Mouse (Mus musculus) heart, postnatal 25 days (tissue): ENCODE measurements around the gene Nid2. TPM values are rescaled to one million over a fixed set of nuclear protein-coding genes. Genes with fewer than 3 reads are reported as not detected.
A peak's percentile ranks its signal among the peaks of the same experiment; 100 is the strongest.

ENCODE experiments used
- DNase-seq: peaks from one replicate; pipeline ENCODE4 v3.0.0; 2022; ENCODE audit warnings: low spot score
- intact Hi-C: fragments of 180-260 bp; cut with DNase I; formaldehyde crosslinking; loops from one replicate; pipeline ENCODE4 v1.15.1; 2025
- total RNA-seq, 2 experiments: library from RNA; stranded (reverse); gene quantifications; 2 replicates each; pipeline ENCODE4 v1.2.3; 2021

The Nid2 gene
- total RNA-seq, 2 experiments from 2014 or later: 46.4 to 53.2 TPM

DNA sequence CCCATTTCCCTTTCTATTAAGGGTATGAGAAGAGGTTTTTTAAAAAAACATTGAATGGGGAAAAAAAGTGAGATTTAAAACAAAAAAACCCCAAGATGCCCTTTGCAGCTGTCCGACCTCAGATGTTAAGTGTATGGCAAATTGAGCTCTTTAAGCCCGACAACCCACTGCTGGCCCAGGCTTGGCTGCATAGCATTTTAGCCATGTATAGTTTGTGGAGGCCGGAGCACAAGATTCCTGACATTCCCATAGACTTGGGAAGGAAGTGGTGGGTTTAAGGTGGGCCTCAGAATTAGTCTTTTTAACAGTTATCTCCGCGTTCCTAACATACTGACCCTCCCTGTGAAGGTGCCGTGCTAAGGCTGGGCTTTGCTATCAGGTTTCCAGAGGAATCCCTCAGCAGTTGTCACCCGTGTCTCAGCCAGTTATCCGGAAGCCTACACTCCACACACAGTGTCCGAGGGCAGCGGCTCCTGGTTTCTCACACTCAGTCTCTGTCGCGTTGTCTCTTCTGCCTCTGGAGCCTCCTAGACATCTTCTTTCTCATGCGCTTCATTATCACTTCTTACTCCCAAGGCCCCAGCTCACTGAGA lies 23.1 kb downstream of the Nid2 start:
- intact Hi-C loops: no loop called here
- no peak for DNase-seq

DNA sequence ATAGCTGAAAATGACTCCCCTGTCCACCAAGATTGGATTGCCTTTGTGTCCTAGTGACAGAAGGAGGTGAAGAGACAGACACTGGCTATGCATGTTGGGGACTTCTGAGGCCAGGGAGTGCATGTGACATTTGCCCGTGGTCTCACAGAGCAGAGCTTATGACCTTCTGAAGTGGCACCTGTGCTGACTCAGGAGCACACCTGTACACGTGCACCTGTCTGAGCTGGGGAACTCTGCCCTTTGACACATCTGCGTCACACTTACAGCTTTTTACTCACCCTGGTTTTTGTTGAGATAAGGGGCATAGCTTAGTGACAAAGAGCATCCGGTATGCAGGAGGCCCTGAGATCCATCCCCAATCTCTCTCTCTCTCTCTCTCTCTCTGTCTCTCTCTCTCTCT lies 24.4 kb downstream of the Nid2 start:
- DNase-seq: no peak
- intact Hi-C loops: no loop called here

DNA sequence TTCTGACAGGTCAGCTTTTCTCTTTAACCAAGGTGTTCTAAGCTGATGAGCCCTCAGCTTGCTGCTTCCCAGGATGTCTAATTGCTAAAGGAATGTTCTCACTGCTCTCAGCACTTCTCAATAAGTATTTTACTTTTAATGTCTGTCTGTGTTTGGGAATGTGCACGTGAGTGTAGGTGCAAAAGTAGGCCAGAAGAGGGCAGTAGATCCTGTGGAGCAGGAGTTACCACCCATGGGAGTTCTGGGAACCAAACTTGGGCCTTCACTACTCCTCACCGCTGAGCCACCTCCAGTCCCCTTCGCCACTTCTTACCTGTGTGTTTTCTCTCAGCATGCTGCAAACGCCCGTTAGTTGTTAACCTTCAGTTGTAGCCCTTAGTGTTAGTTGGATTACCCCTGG lies 25.1 kb downstream of the Nid2 start:
- no peak for DNase-seq
- intact Hi-C loops: no loop called here

DNA sequence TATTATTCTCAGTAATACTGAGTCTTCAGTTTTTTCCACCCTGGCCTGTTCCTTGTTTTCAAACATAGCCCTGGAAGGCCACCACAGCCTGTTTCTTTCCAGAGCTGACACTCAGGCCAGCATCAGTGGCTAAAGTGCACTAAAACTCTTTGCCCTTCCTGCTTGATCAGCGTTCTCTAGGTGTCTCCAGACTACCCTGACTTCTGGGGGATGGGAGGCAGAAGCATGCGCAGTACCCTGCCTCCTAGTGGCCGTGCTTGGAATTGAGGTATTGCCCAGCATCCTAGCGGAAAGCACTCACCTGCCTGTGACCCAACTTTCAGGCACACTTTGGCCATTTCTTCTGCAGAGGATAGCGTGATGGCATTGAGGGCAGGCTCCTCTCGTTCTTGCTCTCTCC lies 25.8 kb downstream of the Nid2 start:
- DNase-seq: no peak
- intact Hi-C loops: loop anchor here (1.0 kb wide), 1 partner anchor 71 kb away; no protein-coding TSS in a partner anchor

DNA sequence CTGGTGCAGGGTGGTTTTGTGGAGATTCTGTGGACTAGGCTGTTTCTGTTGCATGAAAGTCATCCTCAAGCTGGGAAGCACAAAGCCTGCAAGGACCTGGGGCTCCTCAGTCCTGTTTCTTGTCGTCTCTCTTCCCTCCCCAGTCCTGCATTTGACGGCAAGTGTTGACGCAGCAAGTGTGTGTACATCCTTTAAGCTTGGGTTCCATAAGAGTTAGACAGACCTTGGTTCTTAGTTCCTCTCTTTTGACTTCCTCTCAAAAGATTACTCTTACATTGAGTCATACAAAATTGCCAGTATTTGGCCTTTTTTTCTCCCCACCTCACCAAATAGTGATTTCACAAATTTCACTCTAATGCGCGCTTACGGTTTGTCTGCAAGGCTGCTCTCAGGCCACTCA lies 26.3 kb downstream of the Nid2 start:
- intact Hi-C loops: loop anchor here (1.0 kb wide), 1 partner anchor 71 kb away; no protein-coding TSS in a partner anchor

DNA sequence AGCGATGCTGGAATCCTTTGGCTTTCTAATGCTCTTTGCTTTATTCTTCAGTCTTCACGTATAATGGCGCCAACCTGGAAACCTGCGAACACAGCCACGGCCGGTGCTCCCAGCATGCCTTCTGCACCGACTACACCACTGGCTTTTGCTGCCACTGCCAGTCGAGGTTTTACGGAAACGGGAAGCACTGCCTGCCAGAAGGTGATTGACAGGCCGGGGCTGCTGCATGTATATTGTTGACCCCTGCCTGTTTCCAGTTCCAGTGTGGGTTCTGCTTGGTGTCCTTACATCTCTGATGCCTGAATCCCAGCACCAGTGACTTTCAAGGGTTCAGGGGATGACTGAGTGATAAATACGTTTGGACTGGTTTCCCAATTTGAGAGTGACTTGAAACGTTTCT lies 26.9 kb downstream of the Nid2 start:
- intact Hi-C loops: loop anchor here (1.0 kb wide), 1 partner anchor 72 kb away; no protein-coding TSS in a partner anchor
- DNase-seq: no peak

More for the DNA sequence above, 26.3 kb downstream of the Nid2 start:
- no peak for DNase-seq

DNA sequence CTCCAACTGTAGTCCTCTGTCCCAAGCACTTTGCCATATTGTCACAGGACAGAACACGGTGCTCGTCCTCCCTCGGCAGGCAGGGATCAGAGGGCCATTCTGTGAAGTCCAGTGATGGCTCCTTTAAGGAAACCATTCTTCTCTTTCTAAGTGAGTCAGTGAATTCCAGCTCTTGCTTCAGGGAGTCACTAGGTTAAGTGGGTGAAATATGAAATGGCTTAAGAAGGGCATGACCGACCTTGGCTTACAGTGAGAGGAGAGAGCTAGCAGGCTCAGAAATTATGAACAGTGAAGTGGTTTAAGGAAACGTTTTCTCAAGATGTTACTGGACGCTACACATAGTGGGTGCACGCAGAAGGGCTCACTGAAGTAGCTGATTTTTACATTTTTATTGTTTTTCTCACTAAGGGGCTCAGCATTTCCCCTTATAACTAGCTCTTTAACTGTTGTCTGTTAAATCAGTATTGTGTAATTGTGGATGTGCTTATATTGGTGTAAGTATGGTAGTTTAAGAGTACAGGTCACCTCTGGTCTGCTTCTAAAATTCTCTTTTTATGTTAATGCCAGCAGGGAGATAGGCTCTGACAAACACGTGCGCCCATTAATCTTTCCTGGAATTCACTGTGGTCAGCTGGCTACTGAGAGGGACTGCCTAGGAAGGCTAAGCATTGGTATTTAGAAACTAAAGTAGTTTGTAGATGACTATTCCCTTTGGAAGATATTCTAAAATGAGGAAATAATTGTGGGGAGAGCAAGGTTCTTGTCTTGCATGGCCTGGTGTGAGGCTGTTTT lies 34.9 kb downstream of the Nid2 start:
- intact Hi-C loops: no loop called here
- DNase-seq: no peak

DNA sequence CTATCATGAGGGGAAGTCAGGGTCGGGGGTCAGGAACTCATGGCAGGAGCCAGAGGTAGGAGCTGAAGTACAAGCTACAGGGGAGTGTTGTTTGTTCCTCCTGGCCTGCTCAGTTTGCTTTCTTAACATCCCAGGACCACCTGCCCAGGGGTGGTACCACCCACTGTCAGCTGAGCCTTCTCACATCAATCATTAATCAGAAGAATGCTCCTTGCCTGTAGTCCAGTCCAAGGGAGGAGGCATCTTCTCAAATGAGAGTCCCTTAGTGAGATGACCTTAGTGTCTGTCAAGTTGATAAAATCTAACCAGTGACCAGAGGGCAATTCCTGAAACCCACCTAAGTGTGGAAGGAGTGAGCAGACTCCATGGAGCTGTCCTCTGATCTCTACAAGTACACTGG lies 37.4 kb downstream of the Nid2 start:
- intact Hi-C loops: no loop called here
- DNase-seq: no peak

DNA sequence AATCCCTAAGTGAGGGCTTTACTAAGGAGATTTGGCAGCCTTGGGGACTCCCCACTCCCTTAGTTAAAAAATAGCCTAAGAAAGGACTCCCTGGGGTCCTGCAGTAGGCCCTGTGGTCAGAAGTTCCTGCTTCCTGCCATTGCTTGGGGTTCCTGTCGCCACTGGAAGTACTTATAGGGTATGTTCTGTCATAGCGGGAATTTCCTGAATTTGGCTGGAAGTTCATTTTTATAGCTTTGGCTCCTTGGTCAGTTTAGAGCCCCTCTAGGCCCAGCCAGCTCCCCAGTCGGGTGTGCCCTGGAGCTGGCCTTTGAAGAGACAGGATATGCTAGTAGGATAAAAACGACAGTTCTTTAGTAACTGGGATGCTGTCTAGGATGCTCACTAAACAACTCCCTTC lies 43.8 kb downstream of the Nid2 start:
- DNase-seq: no peak
- intact Hi-C loops: no loop called here

DNA sequence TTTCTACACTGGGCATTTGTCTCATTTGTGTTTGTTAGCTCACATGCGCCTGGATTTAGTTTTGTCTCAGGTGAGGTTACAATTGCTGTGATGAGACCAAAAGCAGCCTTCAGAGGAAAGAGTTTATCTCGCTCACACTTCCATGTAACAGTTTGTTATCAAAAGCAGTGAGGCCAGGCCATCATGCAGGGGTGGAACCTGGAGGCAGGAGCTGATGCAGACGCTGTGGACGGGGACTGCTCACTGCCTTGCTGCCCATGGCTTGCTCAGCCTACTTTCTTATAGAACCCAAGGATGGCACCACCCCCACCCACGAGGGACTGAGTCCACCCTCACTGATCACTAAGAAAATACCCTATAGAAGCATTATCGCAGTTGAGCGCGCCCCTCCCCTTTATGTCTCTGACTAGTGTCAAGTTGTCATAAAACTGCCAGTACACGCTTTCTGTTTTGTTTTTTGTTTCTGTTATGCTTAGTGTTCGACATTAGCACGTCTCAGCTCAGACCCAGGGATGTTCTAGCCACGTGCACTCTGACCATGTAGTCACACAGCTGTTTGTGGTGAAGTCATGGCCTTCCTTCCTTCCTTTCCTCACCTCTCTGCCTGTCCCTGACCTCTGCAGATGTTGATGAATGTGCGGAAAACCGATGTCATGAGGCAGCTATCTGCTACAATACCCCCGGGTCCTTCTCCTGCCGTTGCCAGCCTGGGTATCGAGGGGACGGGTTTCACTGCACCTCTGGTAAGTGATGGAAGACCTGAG lies 45.7 kb downstream of the Nid2 start:
- intact Hi-C loops: no loop called here
- DNase-seq: no peak

DNA sequence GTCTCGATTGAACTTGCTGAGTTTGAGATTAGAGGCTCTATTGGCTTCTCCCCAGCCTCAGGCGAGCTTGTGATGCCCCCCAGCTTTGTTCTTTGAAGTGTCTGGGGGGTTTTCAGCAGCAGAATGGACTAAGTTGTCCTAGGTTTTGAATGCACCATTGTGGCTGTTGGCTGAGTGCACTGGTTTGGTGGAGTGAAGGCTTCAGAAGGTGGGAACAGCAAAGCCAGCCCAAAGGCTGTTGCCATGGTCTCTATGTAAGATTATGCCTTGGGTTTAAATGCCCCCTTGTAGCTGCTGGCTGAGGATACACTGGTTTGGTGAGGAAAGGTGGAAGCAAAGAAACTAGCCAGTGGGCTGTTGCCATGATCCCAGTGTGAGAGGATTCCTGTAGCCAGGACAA lies 49.4 kb downstream of the Nid2 start:
- intact Hi-C loops: loop anchor here (2.0 kb wide), 1 partner anchor 14 kb away; no protein-coding TSS in a partner anchor

DNA sequence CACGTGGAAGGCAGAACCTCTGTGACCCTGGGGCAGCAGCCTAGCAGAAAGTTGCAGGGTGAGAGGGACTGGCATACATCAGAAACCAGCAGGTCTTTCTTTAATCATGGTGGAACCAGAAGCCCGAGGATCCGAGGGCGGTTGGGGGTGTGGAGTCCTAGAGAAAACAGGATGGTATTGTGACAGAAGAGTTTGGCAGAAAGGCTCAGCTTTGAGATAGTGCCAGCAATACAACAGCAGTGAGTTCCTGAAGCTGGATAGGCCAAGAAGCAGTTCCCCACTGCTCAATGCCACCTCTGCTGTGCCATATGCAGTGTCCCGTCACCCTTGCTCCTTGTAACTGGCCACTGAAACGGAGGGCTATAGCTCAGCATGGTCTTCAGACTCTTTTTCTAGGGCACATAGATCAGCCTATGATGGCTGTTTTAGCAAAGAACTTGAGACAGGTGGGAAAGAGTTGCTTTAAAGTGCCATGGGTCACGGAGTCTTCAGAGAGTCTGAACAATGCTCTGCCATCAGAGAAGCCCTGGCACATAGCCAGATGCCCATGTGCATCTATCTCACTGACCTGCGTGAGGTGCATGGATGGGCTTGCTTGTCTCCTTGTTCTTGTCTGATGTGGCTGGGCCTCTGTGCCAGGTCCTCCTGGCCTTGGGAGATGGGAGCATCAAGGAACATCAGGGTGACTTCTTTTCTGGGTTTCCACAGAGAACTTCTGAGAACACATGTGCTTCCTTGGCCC lies 50.6 kb downstream of the Nid2 start:
- intact Hi-C loops: loop anchor here (2.0 kb wide), 1 partner anchor 13 kb away; no protein-coding TSS in a partner anchor
- no peak for DNase-seq

More for the DNA sequence above, 49.4 kb downstream of the Nid2 start:
- DNase-seq: no peak

DNA sequence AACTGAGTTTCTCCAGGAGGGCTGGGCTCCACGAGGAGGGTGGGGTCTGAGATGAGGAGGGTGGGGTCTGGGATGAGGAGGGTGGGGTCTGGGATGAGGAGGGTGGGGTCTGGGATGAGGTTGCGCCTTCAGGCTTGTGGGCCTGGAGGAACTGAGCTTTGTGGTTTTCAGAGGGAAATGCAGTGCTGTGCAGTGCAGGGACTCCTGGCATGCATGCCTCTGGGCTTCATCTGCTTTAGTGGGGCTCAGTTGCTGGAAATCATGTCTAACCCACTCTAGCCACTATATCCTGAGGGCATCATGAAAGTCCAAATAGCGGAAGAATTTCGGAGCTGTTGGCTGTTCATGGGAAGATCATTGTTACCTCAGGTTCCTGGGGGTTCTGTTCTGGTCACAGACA lies 52.2 kb downstream of the Nid2 start:
- intact Hi-C loops: no loop called here
- DNase-seq: no peak

DNA sequence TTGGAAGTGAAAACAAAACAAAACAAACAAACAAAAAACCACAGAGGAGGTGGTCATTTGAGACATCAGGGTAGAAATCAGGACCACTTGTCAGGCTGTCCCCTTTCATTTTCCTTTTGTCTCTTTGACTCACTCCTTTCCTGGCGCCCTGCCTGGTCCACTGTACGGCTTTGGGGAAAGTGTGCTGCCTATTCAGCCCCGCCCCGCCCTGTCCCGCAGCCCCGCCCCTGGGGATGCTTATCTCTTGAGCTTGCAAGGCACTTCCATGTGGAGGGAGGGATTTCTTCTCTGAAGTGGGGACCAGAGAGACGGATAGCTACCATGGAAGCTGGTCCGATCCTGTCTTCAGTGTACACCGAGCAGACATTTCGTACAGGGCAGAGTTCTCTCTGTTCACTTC lies 52.6 kb downstream of the Nid2 start:
- intact Hi-C loops: no loop called here
- DNase-seq: no peak

DNA sequence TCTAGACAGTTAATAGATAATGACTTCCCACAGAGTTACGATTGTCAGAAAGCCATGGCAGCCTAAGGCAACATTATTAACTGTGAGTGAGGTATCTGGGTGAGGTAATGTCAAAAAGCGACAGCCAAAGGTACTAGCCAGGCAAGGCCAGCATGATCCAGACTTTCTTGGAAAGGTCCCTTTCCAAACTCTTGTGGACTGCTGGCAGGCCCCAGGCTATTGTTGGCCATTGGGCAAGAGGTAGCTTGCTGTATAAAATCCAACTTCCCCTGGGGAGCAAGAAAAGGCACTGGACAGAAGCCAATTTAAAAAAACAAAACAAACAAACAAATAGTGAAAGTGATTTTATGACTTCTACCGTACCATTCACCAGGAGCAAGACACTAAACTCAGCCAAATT lies 56.3 kb downstream of the Nid2 start:
- peak; percentile 37 for DNase-seq
- intact Hi-C loops: loop anchor here (5.0 kb wide), 1 partner anchor 55 kb away; the partner anchor contains the start of gene Nid2

DNA sequence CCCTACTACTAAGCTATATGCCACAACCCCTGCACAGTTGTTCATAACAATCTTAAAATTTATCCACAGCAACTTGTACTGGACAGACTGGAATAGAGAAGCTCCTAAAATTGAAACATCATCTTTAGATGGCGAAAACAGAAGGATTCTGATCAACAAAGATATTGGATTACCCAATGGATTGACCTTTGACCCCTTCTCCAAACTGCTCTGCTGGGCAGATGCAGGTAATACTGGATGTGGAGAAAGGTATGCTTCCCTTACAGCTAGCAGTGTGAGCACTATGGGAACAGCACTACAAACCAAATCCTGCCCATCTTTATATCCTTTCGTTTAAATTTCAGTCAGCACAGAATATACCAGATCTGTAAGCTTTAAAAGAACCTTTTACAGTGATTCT lies 56.8 kb downstream of the Nid2 start:
- intact Hi-C loops: loop anchor here (5.0 kb wide), 1 partner anchor 56 kb away; the partner anchor contains the start of gene Nid2

DNA sequence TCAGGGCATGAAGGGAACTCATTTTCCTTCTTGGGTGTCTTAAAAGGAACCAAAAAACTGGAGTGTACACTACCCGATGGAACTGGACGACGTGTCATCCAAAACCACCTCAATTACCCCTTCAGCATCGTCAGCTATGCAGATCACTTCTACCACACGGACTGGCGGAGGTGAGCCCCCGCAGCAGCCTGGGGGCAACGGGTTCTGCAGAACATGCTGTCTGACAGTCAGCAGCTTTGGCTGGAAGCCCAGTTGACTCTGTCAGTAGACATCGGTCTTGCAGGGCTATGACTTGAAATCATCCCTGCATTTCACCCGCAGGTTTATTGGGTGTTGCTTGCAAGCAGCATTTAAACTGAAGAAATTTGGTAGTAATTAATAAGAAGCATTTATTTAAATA lies 58.9 kb downstream of the Nid2 start:
- intact Hi-C loops: loop anchor here (5.0 kb wide), 1 partner anchor 58 kb away; the partner anchor contains the start of gene Nid2
- no peak for DNase-seq

More for the DNA sequence above, 56.8 kb downstream of the Nid2 start:
- no peak for DNase-seq

DNA sequence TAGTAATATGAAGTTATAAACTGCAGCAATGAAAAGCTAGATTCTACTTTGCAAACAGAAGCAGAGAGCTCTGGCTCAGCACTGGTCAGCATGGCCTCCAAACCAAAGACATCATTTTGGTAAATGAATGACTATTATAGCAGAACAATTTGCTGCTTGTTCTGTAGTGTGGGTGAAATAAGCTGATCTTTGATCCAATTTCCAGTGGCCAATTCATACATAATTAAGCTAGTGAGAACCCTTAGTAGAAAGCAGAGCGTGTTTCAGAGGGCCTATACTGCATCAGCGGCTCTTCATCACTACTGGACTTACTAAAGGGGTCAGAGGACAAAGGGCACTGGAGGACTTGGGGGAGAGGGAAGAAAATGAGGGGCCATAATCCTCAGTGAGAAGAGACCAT lies 62.0 kb downstream of the Nid2 start:
- DNase-seq: no peak
- intact Hi-C loops: no loop called here

DNA sequence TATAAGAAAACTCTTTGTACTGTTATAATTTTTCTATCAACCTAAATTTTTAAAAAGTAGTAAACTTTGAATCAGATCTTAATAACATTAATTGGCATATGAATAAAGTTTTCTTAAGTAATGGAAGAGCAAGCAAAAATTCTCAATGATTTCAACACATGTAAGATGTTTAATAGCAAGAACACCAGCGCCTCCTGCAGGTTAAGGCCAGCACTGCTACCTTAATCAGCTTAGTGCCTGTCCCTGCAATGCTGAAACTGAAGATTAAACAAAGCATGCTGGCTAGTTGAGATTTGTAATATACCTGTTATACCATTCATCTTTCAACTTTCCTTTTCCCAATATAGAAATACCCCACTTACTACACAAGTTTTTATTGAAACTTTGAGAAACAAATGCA lies 66.9 kb downstream of the Nid2 start:
- intact Hi-C loops: loop anchor here (1.0 kb wide), 1 partner anchor 112 kb away; no protein-coding TSS in a partner anchor
- DNase-seq: peak; percentile 45

DNA sequence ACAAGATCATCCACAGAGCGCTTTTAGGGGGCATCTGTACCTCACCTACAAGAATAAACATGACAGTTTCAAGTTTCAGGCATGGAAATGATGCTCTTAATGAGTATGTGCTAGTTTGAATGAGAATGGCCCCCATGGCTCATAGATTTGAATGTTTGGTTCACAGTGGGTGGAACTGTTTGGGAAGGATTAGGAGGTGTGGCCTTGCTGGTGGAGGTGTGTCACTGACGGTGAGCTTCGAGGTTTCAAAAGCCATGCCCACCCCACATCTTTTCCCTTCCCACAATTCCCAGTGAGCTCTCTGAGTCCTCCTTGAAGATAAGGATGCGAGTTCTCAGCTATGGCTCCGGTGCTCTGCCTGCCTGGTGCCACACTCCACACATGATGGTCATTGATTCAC lies 70.6 kb downstream of the Nid2 start:
- no peak for DNase-seq
- intact Hi-C loops: no loop called here
